Mouse (Mus musculus) lung, postnatal 25 days (tissue): ENCODE results near the gene Pold1.

ENCODE experiments used
- DNase-seq: peaks from one replicate; pipeline ENCODE4 v3.0.0; 2022; ENCODE audit warnings: low spot score

Pold1 gene

GRCm38 (mm10) chr7:44484841-44485571 is 63.6 kb downstream of the Pold1 start:
- DNase-seq = peak; percentile 68

- DNase-seq = no peak
Measured at GRCm38 (mm10) chr7:44484109-44484508, 64.5 kb downstream of the Pold1 start.

- no peak for DNase-seq
Measured at GRCm38 (mm10) chr7:44482836-44483435, 65.7 kb downstream of the Pold1 start.
